13 mouse cellular contexts compared by ENCODE assay signal in the genomic region with DNA sequence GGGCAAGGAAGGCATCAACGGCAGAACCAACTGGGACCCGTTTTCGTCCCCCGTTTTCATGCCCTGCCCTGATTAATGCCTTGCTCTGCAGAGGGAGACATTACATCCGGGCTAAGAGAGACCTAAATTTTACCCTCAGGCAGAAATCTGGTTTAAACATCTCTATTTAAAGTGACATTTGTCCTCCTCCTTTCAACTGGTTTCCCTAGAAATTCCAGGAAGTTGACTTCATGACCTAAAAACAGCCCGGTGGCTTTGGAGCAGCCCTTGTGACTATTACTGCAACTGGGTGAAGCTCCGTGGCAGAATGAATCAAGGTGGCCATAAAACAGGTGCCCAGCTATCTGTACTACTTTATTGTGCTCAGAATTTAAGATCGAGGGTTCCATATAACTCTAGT. TPM values are rescaled to one million over a fixed set of nuclear protein-coding genes. Genes with fewer than 3 reads are reported as not detected.
DNase-seq lines count a peak whose midpoint lies in the region; ATAC-seq and TF ChIP-seq lines count a peak whose summit lies in the region.
"Had no signal": no experiment of that assay in that cellular context is flagged by ENCODE, and none has a peak within 500 bp of the region (broad histone marks: within the 10 kb centered on the region; RNA-seq: fewer than 3 reads in every experiment).

No protein-coding gene starts in this region.

- no peak for ATAC-seq in hindbrain, embryonic 13.5 days (ENCODE audit: low FRiP score)
- no peak for ATAC-seq in hindbrain, embryonic 12.5 days (ENCODE audit: low FRiP score)

- no peak overlapping the region for H3K27ac ChIP-seq in hindbrain, embryonic 13.5 days
- no peak overlapping the region for H3K27ac ChIP-seq in hindbrain, embryonic 12.5 days
- peak overlapping the region; percentile 64 for H3K27ac ChIP-seq in bone marrow macrophage, adult 2 months (ENCODE audit: insufficient read depth, low read depth, low read length)
- no peak overlapping the region for H3K27ac ChIP-seq in heart, embryonic 10.5 days
- H3K27ac ChIP-seq: liver, embryonic 15.5 days had no signal

- WGBS in hindbrain, embryonic 13.5 days: 57% methylated on average over 8 of the region's 8 CpGs
- WGBS in hindbrain, embryonic 12.5 days: 67% methylated on average over 8 of the region's 8 CpGs
- 52% methylated on average over 8 of the region's 8 CpGs for WGBS in heart, embryonic 10.5 days

- peaks cover 45% of the 10 kb centered on the region for H3K4me1 ChIP-seq in hindbrain, embryonic 13.5 days (replicated peaks)
- peaks cover 44% of the 10 kb centered on the region for H3K4me1 ChIP-seq in hindbrain, embryonic 12.5 days
- H3K4me1 ChIP-seq in bone marrow macrophage, adult 2 months (ENCODE audit: control insufficient read depth, insufficient read depth, low read length): peaks cover 33% of the 10 kb centered on the region
- H3K4me1 ChIP-seq in heart, embryonic 10.5 days: peaks cover 67% of the 10 kb centered on the region

- no peak for TF ChIP-seq CTCF in bone marrow macrophage, adult 2 months (IDR thresholded peaks at IDR 0.05; ENCODE audit: low read depth, low read length)

- no peak overlapping the region for H3K4me3 ChIP-seq in hindbrain, embryonic 13.5 days
- no peak overlapping the region for H3K4me3 ChIP-seq in hindbrain, embryonic 12.5 days
- H3K4me3 ChIP-seq in bone marrow macrophage, adult 2 months (ENCODE audit: insufficient read depth, low read length): peak overlapping the region; percentile 33
- H3K4me3 ChIP-seq in heart, embryonic 10.5 days: peak overlapping the region; percentile 29; the same call in 1 of the 2 replicates
- H3K4me3 ChIP-seq: liver, embryonic 15.5 days had no signal

- no peaks in the 10 kb centered on the region for H3K27me3 ChIP-seq in hindbrain, embryonic 13.5 days
- H3K27me3 ChIP-seq in hindbrain, embryonic 12.5 days: no peaks in the 10 kb centered on the region
- H3K27me3 ChIP-seq in heart, embryonic 10.5 days (ENCODE audit: insufficient read depth, poor library complexity, severe bottlenecking): no peaks in the 10 kb centered on the region

- H3K4me2 ChIP-seq in hindbrain, embryonic 13.5 days: peak overlapping the region; percentile 15; the same call in 1 of the 2 replicates
- H3K4me2 ChIP-seq in hindbrain, embryonic 12.5 days (replicated peaks): no peak overlapping the region
- H3K4me2 ChIP-seq: liver, embryonic 15.5 days had no signal

- no peak overlapping the region for H3K9ac ChIP-seq in hindbrain, embryonic 13.5 days
- H3K9ac ChIP-seq in hindbrain, embryonic 12.5 days: no peak overlapping the region
- H3K9ac ChIP-seq: liver, embryonic 15.5 days had no signal

- H3K36me3 ChIP-seq in hindbrain, embryonic 13.5 days: no peaks in the 10 kb centered on the region
- no peaks in the 10 kb centered on the region for H3K36me3 ChIP-seq in hindbrain, embryonic 12.5 days
- no peaks in the 10 kb centered on the region for H3K36me3 ChIP-seq in heart, embryonic 10.5 days
- H3K36me3 ChIP-seq: liver, embryonic 15.5 days had no signal

- no peak for DNase-seq in heart, embryonic 10.5 days (ENCODE audit: low spot score)
- DNase-seq in kidney, postnatal 36 days: peak; percentile 30 to 39
- no peak for DNase-seq in lung, postnatal 36 days
- DNase-seq in right cerebral cortex, postnatal 10 days (ENCODE audit: low spot score in 2 of 2): no peak
- no peak for DNase-seq in cerebellum, adult 11-12 months
- DNase-seq: adrenal gland, postnatal 10 days; cerebellum, adult 8-10 months; gastrocnemius, postnatal 10 days; layer of hippocampus, adult 9-11 months had no signal

- TF ChIP-seq POLR2A in bone marrow macrophage, adult 2 months (IDR thresholded peaks at IDR 0.05; ENCODE audit: borderline replicate concordance, low read depth, low read length): no peak

- no peaks in the 10 kb centered on the region for H3K9me3 ChIP-seq in hindbrain, embryonic 13.5 days
- H3K9me3 ChIP-seq in hindbrain, embryonic 12.5 days (replicated peaks): no peaks in the 10 kb centered on the region
- H3K9me3 ChIP-seq in heart, embryonic 10.5 days: no peaks in the 10 kb centered on the region
- H3K9me3 ChIP-seq: liver, embryonic 15.5 days had no signal

RNA-seq across cellular contexts. Expression of a gene that starts 8.6 kb away (rescaled TPM):
- 109 and 116 TPM in 2 replicates for polyA plus RNA-seq in hindbrain, embryonic 13.5 days (2015; fragmentation: Nextera tagmentation; extraction: Ambion mirVana)
- polyA plus RNA-seq in hindbrain, embryonic 12.5 days (2016; fragmentation: Nextera tagmentation; extraction: Ambion mirVana): 98.1 and 121 TPM in 2 replicates
- polyA plus RNA-seq in bone marrow macrophage, adult 2 months (2012; ENCODE audit: insufficient read depth, insufficient read length, missing spikeins): 42.2 and 45.1 TPM in 2 replicates
- 36.3 and 45.0 TPM in 2 replicates for polyA plus RNA-seq in heart, embryonic 10.5 days (2016; fragmentation: Nextera tagmentation; extraction: Ambion mirVana)

Comparison
In these comparisons a context has a peak if more than half of its experiments do, and no peak if none do; other contexts are left out.
1. H3K4me3 ChIP-seq: peak in bone marrow macrophage, adult 2 months (single experiment) and heart, embryonic 10.5 days (single experiment); none in hindbrain, embryonic 13.5 days (single experiment) and hindbrain, embryonic 12.5 days (single experiment).
2. DNase-seq: peak in kidney, postnatal 36 days (2 of 2); none in heart, embryonic 10.5 days (single experiment), lung, postnatal 36 days (single experiment), right cerebral cortex, postnatal 10 days (0 of 2) and cerebellum, adult 11-12 months (single experiment).